Mouse (Mus musculus) hindbrain, embryonic 16.5 days (tissue): Measurements from ENCODE around the gene Adad1. TPM values are rescaled to one million over a fixed set of nuclear protein-coding genes. Genes with fewer than 3 reads are reported as not detected.

ENCODE experiments used
- ATAC-seq: fragments of 200-750 bp; cut with Nextera tagmentation; 2 replicates; pipeline ENCODE4 v1.8.0; 2017; ENCODE audit warnings: moderate TSS enrichment, moderate library complexity
- H3K27ac ChIP-seq: fragments of 300-500 bp; sonication (generic); 2 replicates; pipeline ENCODE4 v1.5.1; 2014; ENCODE audit warnings: low read depth, mild to moderate bottlenecking, control low read depth, low read length, moderate library complexity
- H3K27me3 ChIP-seq: fragments of 300-500 bp; sonication (generic); replicated peaks from 2 replicates; pipeline ENCODE4 v1.6.1; 2014; ENCODE audit warnings: low read length; ENCODE audit not compliant: control insufficient read depth, insufficient read depth
- H3K36me3 ChIP-seq: fragments of 300-500 bp; sonication (generic); 2 replicates; pipeline ENCODE4 v1.6.1; 2014; ENCODE audit warnings: mild to moderate bottlenecking, low read length, moderate library complexity, mixed read lengths; ENCODE audit not compliant: control insufficient read depth, insufficient read depth
- H3K4me1 ChIP-seq: fragments of 300-500 bp; sonication (generic); 2 replicates; pipeline ENCODE4 v1.6.1; 2014; ENCODE audit warnings: low read depth, low read length; ENCODE audit not compliant: control insufficient read depth, insufficient read depth
- H3K4me2 ChIP-seq: fragments of 300-500 bp; sonication (generic); 2 replicates; pipeline ENCODE4 v1.6.1; 2014; ENCODE audit warnings: mild to moderate bottlenecking, low read length, control low read depth, moderate library complexity
- H3K4me3 ChIP-seq: fragments of 300-500 bp; sonication (generic); 2 replicates; pipeline ENCODE4 v1.5.1; 2014; ENCODE audit warnings: mild to moderate bottlenecking, low read length, control low read depth, moderate library complexity
- H3K9ac ChIP-seq: fragments of 300-500 bp; sonication (generic); 2 replicates; pipeline ENCODE4 v1.6.1; 2014; ENCODE audit warnings: low read depth, mild to moderate bottlenecking, control low read depth, low read length, moderate library complexity
- H3K9me3 ChIP-seq: fragments of 300-500 bp; sonication (generic); 2 replicates; pipeline ENCODE4 v1.6.1; 2014; ENCODE audit warnings: mild to moderate bottlenecking, low read length, moderate library complexity; ENCODE audit not compliant: control insufficient read depth
- WGBS: fragments of 180-500 bp; shearing (Covaris S2); extraction: QIAGEN DNeasy Blood & Tissue Kit; methylation state at CpG from one replicate; pipeline ENCODE4 v1.1.7; 2014; 5-methylcytosine and 5-hydroxymethylcytosine counted together
- polyA plus RNA-seq: library from polyadenylated mRNA; unstranded; fragments of >200 nt; fragmentation: Nextera tagmentation; extraction: Ambion mirVana; gene quantifications from 2 replicates; pipeline ENCODE4 v1.2.1, GENCODE M21; 2015

The Adad1 gene
- polyA plus RNA-seq, 1 experiment from 2014 or later, result 0.25 TPM

DNA sequence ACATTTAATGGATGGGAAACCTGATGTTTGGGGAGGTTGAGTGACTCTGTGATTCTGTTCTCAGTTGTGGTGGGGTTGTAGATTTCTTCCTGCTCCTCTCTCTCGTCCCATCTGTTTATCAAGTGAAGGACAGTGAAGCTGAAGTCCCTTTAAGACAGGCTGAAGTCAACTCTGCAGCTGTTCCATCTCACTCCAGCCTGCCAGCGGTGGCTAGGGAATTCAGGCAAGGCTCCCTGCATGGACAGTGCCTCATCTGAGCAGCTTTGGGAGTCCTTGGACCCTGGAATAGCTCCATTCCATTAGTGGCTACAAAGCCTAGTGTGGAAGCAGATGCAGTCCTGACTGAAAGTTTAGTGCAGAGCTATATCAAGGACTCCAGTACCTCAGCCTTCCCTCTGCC, 65.7 kb downstream of the Adad1 start:
- H3K9me3 ChIP-seq, result no peaks in the 10 kb centered on the region
- no peaks in the 10 kb centered on the region for H3K36me3 ChIP-seq
- no peak overlapping the region for H3K27ac ChIP-seq
- no peaks in the 10 kb centered on the region for H3K4me1 ChIP-seq
- H3K4me3 ChIP-seq, result no peak overlapping the region
- no peak overlapping the region for H3K9ac ChIP-seq
- 73% methylated on average over 2 of the region's 2 CpGs for WGBS
- ATAC-seq, result no peak
- no peak overlapping the region for H3K4me2 ChIP-seq
- no peaks in the 10 kb centered on the region for H3K27me3 ChIP-seq

DNA sequence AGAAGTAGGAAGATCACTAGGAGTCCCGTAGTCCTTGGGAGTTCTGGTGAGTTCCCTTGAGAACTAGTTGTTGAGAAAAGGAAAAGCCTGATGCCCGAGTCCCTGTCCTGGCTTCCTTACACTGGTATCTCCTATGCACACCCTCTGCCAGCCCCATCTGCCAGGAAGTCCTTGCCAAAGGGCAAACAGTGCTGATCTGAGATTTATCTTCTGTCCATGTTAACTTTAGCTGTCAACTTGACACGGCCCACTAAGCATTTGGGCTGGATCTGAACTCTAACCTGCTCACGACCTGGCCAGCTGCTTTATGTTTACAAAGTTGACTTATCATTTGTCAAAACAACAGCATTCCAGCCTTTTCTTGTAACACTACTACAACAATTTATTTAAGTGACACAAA, 73.9 kb downstream of the Adad1 start:
- no peak overlapping the region for H3K9ac ChIP-seq
- no peak overlapping the region for H3K4me2 ChIP-seq
- 77% methylated on average over 4 of the region's 4 CpGs for WGBS
- H3K4me1 ChIP-seq, result no peaks in the 10 kb centered on the region
- H3K4me3 ChIP-seq, result no peak overlapping the region
- H3K27ac ChIP-seq, result no peak overlapping the region
- no peak for ATAC-seq
- H3K27me3 ChIP-seq, result no peaks in the 10 kb centered on the region
- H3K36me3 ChIP-seq, result no peaks in the 10 kb centered on the region
- H3K9me3 ChIP-seq, result no peaks in the 10 kb centered on the region

DNA sequence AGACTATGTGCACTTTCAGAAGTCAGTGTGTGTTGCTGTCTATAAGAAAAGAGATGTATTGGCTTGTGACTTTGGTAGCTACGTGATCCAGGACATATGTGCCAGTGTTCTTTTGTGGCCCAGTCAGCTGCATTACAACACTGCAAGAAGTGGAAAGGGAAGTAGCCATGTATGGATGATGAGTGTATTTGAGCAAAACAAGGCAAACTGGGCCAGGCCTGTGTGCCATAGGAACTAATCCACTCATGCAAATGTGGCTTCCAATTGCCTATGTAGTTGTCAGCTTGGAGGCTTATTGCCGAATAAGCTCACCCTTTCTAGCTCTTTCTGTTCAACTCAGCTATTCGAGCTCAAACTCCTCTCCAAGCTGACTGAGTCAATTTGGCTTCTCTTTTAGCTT, 75.9 kb downstream of the Adad1 start:
- Histone ChIP-seq H3K9me3 (no peaks in the 10 kb centered on the region), H3K36me3 (no peaks in the 10 kb centered on the region), H3K4me2 (no peak overlapping the region), H3K4me3 (no peak overlapping the region), H3K27me3 (no peaks in the 10 kb centered on the region), H3K9ac (no peak overlapping the region), H3K27ac (no peak overlapping the region), H3K4me1 (no peaks in the 10 kb centered on the region)
- WGBS, result 82% methylated on average over 3 of the region's 3 CpGs
- ATAC-seq, result no peak

DNA sequence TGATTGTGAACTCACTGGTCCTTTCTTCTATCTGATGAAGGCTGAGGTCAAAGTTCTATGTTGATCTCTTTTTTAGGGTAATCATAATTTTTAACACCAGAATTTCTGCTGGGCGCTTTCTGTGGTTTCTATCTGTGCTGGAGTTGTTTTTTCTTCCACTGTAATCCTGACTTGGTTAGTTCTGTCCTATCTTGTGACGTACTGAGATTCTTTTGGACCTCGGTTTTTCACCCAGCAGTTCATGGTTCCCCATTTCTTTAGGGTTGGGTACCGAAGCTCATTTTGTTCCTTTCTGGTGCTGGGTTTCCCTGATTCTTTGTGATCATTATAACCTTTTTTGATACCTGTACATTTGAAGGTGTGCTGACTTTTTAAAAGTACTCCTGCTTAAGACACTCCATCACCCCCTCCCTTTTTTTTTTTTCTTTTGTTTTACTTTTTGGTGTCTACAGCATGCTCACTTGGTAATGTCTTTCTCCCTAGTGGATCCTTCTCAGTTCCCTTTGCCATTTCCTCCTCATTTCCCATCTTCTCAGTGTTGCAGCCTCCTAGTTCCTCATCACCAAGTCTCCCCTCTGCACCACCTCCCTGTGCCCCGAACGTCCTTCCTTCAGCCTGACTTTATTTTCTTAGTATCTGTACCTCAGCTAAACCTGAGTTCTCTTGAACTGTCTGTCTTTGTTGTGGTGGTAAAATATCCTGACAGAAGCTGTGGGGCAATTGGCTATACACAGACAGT, 77.0 kb downstream of the Adad1 start:
- 92% methylated on average over 6 of the region's 6 CpGs for WGBS
- no peak overlapping the region for H3K9ac ChIP-seq
- H3K27me3 ChIP-seq, result no peaks in the 10 kb centered on the region
- no peaks in the 10 kb centered on the region for H3K36me3 ChIP-seq
- H3K4me1 ChIP-seq, result no peaks in the 10 kb centered on the region
- no peak overlapping the region for H3K4me3 ChIP-seq
- ATAC-seq, result no peak
- no peak overlapping the region for H3K27ac ChIP-seq
- H3K4me2 ChIP-seq, result no peak overlapping the region
- H3K9me3 ChIP-seq, result no peaks in the 10 kb centered on the region

DNA sequence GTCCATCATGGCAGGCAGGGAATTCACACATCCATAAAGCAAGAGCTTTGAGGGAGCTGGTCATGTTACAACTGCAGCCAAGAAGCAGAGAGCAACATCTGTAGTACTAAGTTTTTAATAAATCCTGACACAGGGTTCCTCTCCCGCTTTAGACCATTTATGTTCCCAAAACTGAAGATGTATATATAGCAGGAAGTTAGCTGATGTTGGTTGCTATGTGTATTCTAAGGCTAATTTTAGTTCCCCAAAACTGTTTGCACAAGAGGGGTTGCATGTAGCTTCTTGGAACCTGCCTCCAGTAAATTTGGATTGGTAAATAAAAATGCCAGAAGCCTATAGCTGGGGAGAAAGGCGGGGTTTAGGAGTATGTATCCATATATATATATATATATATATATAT, 78.5 kb downstream of the Adad1 start:
- H3K9ac ChIP-seq, result no peak overlapping the region
- no peak for ATAC-seq
- no peak overlapping the region for H3K4me2 ChIP-seq
- WGBS, result 77% methylated on average over 2 of the region's 2 CpGs
- H3K4me3 ChIP-seq, result no peak overlapping the region
- H3K27me3 ChIP-seq, result no peaks in the 10 kb centered on the region
- no peaks in the 10 kb centered on the region for H3K4me1 ChIP-seq
- H3K36me3 ChIP-seq, result no peaks in the 10 kb centered on the region
- no peak overlapping the region for H3K27ac ChIP-seq
- no peaks in the 10 kb centered on the region for H3K9me3 ChIP-seq

DNA sequence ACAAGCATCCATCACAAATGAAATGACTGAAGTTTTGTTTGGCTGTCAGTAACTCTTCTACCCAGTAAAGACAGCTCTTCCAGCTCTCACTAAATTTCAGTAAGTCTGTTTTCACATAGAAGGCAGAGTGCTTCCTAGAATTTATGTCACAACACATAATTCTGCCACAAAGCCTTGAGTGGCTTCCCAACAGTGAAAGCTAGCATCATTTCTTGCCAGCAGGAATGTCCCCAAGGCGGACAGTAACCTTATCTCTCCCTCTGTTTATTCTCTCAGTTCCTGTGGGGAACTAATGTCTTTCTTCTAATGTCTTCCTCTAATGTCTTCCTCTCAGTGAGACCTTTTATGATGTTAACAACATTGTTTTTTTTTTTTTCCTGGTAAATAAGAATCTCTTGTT, 81.7 kb downstream of the Adad1 start:
- no peaks in the 10 kb centered on the region for H3K27me3 ChIP-seq
- H3K9me3 ChIP-seq, result no peaks in the 10 kb centered on the region
- WGBS, result 63% methylated on average over 1 of the region's 1 CpGs
- H3K4me2 ChIP-seq, result no peak overlapping the region
- H3K27ac ChIP-seq, result no peak overlapping the region
- no peak for ATAC-seq
- no peak overlapping the region for H3K9ac ChIP-seq
- no peaks in the 10 kb centered on the region for H3K36me3 ChIP-seq
- no peak overlapping the region for H3K4me3 ChIP-seq
- H3K4me1 ChIP-seq, result no peaks in the 10 kb centered on the region

DNA sequence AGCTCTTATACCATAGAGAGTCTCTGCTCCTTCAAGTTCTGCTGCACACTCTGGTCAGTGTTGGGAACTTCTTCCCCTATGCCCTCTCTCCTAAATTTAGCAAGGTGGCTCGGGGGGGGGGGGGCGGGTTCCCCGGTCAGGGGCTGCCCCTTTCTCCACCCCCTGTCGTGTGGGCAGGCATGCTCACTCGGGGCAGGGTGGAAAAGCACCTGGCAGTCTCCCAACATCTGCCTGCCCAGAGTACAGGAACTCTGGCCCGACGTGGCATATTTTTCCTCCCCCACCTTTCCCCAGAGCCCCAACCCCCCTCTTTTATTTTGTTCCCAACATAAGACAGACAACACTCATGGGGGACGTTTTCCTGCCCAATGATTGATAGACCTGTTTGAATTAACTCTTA, 83.1 kb downstream of the Adad1 start:
- no peaks in the 10 kb centered on the region for H3K9me3 ChIP-seq
- H3K4me2 ChIP-seq, result no peak overlapping the region
- H3K4me3 ChIP-seq, result no peak overlapping the region
- no peaks in the 10 kb centered on the region for H3K27me3 ChIP-seq
- no peaks in the 10 kb centered on the region for H3K4me1 ChIP-seq
- no peaks in the 10 kb centered on the region for H3K36me3 ChIP-seq
- H3K9ac ChIP-seq, result no peak overlapping the region
- H3K27ac ChIP-seq, result no peak overlapping the region
- 34% methylated on average over 8 of the region's 8 CpGs for WGBS
- no peak for ATAC-seq

DNA sequence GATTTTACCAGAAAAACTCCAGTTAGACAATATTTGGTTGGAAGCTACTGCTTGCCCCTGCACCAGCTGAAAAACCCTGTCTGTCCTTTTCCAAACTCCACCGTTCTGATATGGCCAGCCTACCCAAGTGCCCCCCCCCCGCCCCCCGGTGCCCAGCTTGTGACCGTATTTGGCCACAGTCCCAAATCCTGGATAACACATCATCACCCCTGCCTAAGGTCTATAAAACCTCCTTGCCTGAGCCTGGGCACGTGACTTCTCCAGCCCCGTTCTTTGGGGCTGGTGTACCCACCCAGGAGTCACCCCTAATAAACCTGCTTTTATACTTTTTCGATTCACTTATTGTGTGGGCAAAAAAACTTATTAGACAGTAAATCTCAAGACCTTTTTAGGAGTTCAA, 83.5 kb downstream of the Adad1 start:
- Histone ChIP-seq H3K27me3 (no peaks in the 10 kb centered on the region), H3K4me2 (no peak overlapping the region), H3K4me3 (no peak overlapping the region), H3K27ac (no peak overlapping the region), H3K9ac (no peak overlapping the region), H3K4me1 (no peaks in the 10 kb centered on the region), H3K9me3 (no peaks in the 10 kb centered on the region), H3K36me3 (no peaks in the 10 kb centered on the region)
- ATAC-seq, result no peak
- WGBS, result 81% methylated on average over 7 of the region's 7 CpGs

DNA sequence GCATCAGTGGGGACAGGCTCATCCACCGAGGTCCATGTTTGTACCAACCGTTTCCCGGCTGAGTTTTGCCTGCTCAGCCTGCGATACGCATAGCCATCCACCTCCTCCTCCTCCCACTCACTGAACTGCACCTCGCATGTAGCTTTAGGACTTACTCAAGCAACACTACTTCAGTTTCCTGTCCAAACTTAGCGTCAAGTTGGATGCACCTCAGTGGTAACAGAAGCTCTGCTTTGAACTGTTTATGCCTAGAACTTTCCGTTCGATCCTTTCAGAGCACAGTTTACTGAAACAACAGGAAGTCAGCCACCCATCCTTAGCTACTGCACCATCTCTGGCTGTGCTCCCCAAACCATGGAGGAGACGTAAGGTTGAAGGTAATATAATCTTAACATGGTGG, 88.9 kb downstream of the Adad1 start:
- WGBS, result 93% methylated on average over 10 of the region's 10 CpGs
- ATAC-seq, result no peak
- Histone ChIP-seq H3K4me3 (no peak overlapping the region), H3K9ac (no peak overlapping the region), H3K27ac (no peak overlapping the region), H3K27me3 (no peaks in the 10 kb centered on the region), H3K4me1 (no peaks in the 10 kb centered on the region), H3K4me2 (no peak overlapping the region), H3K9me3 (no peaks in the 10 kb centered on the region), H3K36me3 (no peaks in the 10 kb centered on the region)

DNA sequence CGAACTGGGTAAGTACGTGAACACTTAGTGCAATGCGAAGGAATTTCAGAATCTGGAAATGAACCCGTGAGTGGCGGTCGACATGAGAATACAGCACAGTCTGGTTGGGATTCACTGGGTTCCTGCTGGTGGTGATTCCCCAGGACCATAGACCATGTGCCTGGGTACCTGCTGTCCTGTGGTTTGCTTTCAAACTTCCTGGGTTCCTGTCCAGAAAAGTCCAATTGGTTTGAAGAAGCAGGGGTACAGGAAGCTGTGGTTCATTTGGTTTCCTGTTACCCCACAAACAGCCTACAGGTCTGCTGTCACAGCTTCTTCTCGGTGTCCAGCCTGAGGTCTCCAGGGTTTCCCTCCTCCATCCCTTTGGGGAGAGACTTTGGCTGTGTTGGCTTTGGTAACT, 89.7 kb downstream of the Adad1 start:
- H3K9ac ChIP-seq, result no peak overlapping the region
- no peaks in the 10 kb centered on the region for H3K36me3 ChIP-seq
- WGBS, result 97% methylated on average over 7 of the region's 7 CpGs
- H3K9me3 ChIP-seq, result no peaks in the 10 kb centered on the region
- no peak overlapping the region for H3K4me3 ChIP-seq
- H3K27ac ChIP-seq, result no peak overlapping the region
- no peaks in the 10 kb centered on the region for H3K4me1 ChIP-seq
- no peaks in the 10 kb centered on the region for H3K27me3 ChIP-seq
- no peak for ATAC-seq
- no peak overlapping the region for H3K4me2 ChIP-seq
